Mouse (Mus musculus) intestine, postnatal 0 days (tissue): ENCODE measurements around the gene Rbak. TPM values are rescaled to one million over a fixed set of nuclear protein-coding genes. Genes with fewer than 3 reads are reported as not detected.

Experiments used
- ATAC-seq: fragments of 200-750 bp; cut with Nextera tagmentation; 2 replicates; pipeline ENCODE4 v1.8.0; 2017; ENCODE audit warnings: mild to moderate bottlenecking, moderate TSS enrichment, moderate library complexity
- H3K27ac ChIP-seq: fragments of 300-500 bp; sonication (generic); 2 replicates; pipeline ENCODE4 v1.5.1; 2014; ENCODE audit warnings: mild to moderate bottlenecking, low read depth, low read length, moderate library complexity
- H3K27me3 ChIP-seq: fragments of 300-500 bp; sonication (generic); replicated peaks from 2 replicates; pipeline ENCODE4 v1.6.1; 2014; ENCODE audit warnings: low read length, mixed read lengths; ENCODE audit not compliant: control insufficient read depth, insufficient read depth
- H3K36me3 ChIP-seq: fragments of 300-500 bp; sonication (generic); 2 replicates; pipeline ENCODE4 v1.6.1; 2014; ENCODE audit warnings: mild to moderate bottlenecking, moderate library complexity; ENCODE audit not compliant: control insufficient read depth, insufficient read depth
- H3K4me1 ChIP-seq: fragments of 300-500 bp; sonication (generic); replicated peaks from 2 replicates; pipeline ENCODE4 v1.6.1; 2014; ENCODE audit warnings: antibody characterized with exemption, low read length, mixed read lengths; ENCODE audit not compliant: control insufficient read depth, insufficient read depth
- H3K4me2 ChIP-seq: fragments of 300-500 bp; sonication (generic); replicated peaks from 2 replicates; pipeline ENCODE4 v1.6.1; 2014; ENCODE audit warnings: low read depth, mild to moderate bottlenecking, moderate library complexity
- H3K4me3 ChIP-seq: fragments of 300-500 bp; sonication (generic); 2 replicates; pipeline ENCODE4 v1.5.1; 2014; ENCODE audit warnings: low read depth, low read length
- H3K9ac ChIP-seq: fragments of 300-500 bp; sonication (generic); 2 replicates; pipeline ENCODE4 v1.6.1; 2014; ENCODE audit warnings: mild to moderate bottlenecking, low read depth, low read length
- H3K9me3 ChIP-seq: fragments of 300-500 bp; sonication (generic); 2 replicates; pipeline ENCODE4 v1.6.1; 2016; ENCODE audit warnings: mixed run types; ENCODE audit not compliant: control insufficient read depth
- CTCF ChIP-seq: sonication (generic); IDR thresholded peaks from 2 replicates; pipeline ENCODE4 v1.5.1; 2016; ENCODE audit warnings: low read depth, mild to moderate bottlenecking, control low read depth, antibody characterized with exemption, moderate library complexity
- WGBS: fragments of 180-500 bp; shearing (Covaris S2); extraction: QIAGEN DNeasy Blood & Tissue Kit; methylation state at CpG from one replicate; pipeline ENCODE4 v1.1.7; 2014; 5-methylcytosine and 5-hydroxymethylcytosine counted together
- polyA plus RNA-seq: library from polyadenylated mRNA; unstranded; fragments of >200 nt; fragmentation: Nextera tagmentation; extraction: Ambion mirVana; gene quantifications from 2 replicates; pipeline ENCODE4 v1.2.1, GENCODE M21; 2015

Rbak gene
- 2.5 and 2.9 TPM in 2 replicates for polyA plus RNA-seq

GRCm38 (mm10) chr5:143180255-143181076 lies at the start of gene Rbak, which contains the start of gene Spdye4b:
Gene Rbak, minus strand, starts transcription at chr5:143180775.
Gene Spdye4b, plus strand, starts transcription at chr5:143181017.
- Histone ChIP-seq H3K4me3 (peak within 1 kb of the TSS; percentile 65), H3K4me1 (peaks cover 4% of the 10 kb centered on the region), H3K27me3 (no peaks in the 10 kb centered on the region), H3K9ac (peak within 1 kb of the TSS; percentile 63), H3K36me3 (peaks cover 21% of the 10 kb centered on the region), H3K9me3 (no peaks in the 10 kb centered on the region), H3K27ac (peak within 1 kb of the TSS; percentile 63; the same call in 1 of the 2 replicates), H3K4me2 (peak within 1 kb of the TSS; percentile 94)
- WGBS, result under 1% methylated on average over 58 of the region's 58 CpGs
- peak; percentile 96 for ATAC-seq
- no peak for TF ChIP-seq CTCF

- Histone ChIP-seq H3K9ac (no peak within 1 kb of the TSS), H3K4me1 (no peaks in the 10 kb centered on the region), H3K4me3 (no peak within 1 kb of the TSS), H3K27ac (no peak within 1 kb of the TSS), H3K9me3 (no peaks in the 10 kb centered on the region), H3K36me3 (no peaks in the 10 kb centered on the region), H3K27me3 (peaks cover 4% of the 10 kb centered on the region; the same call in 1 of the 2 replicates), H3K4me2 (no peak within 1 kb of the TSS)
- WGBS, result 88% methylated on average over 3 of the region's 3 CpGs
- TF ChIP-seq CTCF, result no peak
- no peak for ATAC-seq
These were observed 46.2 kb upstream of the Rbak start, which contains the start of gene Spdye4a for GRCm38 (mm10) chr5:143226790-143227189. Gene Spdye4a, minus strand, starts transcription at chr5:143226890.

- H3K27me3 ChIP-seq, result peaks cover 21% of the 10 kb centered on the region
- no peak overlapping the region for H3K9ac ChIP-seq
- no peak overlapping the region for H3K4me2 ChIP-seq
- no peaks in the 10 kb centered on the region for H3K9me3 ChIP-seq
- no peaks in the 10 kb centered on the region for H3K4me1 ChIP-seq
- no peak overlapping the region for H3K27ac ChIP-seq
- no peak for ATAC-seq
- TF ChIP-seq CTCF, result no peak
- H3K4me3 ChIP-seq, result no peak overlapping the region
- H3K36me3 ChIP-seq, result no peaks in the 10 kb centered on the region
- WGBS, result 70% methylated on average over 1 of the region's 1 CpGs
These were observed 41.7 kb upstream of the Rbak start for GRCm38 (mm10) chr5:143222287-143222686.

DNA sequence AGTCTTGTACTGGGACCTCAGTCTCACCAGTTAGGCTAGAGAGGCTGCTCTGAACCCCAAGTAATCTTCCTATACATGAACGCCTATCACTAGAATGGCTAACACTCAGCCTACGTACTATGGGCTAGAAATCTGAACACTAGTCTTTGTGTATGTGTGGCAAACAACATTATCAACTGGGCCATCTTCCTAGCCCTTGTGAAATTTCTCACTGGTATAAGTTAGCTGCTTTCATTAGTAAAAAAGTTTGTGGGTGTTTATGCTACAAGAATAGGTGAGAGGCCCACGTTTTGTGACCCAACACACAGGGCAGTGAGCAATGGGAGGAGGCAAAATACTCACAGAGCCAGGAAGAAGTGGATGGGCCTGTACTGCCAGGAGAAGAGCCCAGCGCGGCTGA lies 40.4 kb upstream of the Rbak start:
- Histone ChIP-seq H3K4me2 (no peak overlapping the region), H3K36me3 (no peaks in the 10 kb centered on the region), H3K9me3 (no peaks in the 10 kb centered on the region), H3K27ac (no peak overlapping the region), H3K4me3 (no peak overlapping the region), H3K27me3 (peaks cover 21% of the 10 kb centered on the region), H3K4me1 (no peaks in the 10 kb centered on the region), H3K9ac (no peak overlapping the region)
- no peak for ATAC-seq
- TF ChIP-seq CTCF, result no peak
- 74% methylated on average over 5 of the region's 5 CpGs for WGBS

DNA sequence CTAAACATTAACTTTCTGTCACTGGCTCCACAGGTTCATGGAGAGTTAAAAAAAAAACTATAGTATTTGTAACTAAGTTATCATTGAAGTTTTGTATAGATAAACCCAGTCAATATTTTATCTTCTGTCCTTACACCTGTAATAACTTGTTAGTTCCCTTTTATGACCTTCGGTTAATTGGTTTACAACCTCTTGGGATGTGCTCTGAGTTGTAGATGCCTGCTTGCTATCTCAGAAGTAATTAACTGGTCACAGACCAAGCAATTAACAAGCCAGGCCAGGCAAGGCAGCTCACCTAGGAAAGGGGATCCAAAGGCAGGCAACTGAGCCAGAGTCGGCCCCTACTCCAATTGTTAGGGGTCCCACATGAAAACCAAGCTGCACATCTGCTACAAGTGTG lies 33.3 kb upstream of the Rbak start:
- H3K4me1 ChIP-seq, result no peaks in the 10 kb centered on the region
- TF ChIP-seq CTCF, result no peak
- no peak overlapping the region for H3K9ac ChIP-seq
- ATAC-seq, result peak; percentile 84
- no peaks in the 10 kb centered on the region; the same call in 1 of the 2 replicates for H3K9me3 ChIP-seq
- H3K36me3 ChIP-seq, result no peaks in the 10 kb centered on the region
- no peak overlapping the region for H3K4me2 ChIP-seq
- no peak overlapping the region for H3K27ac ChIP-seq
- H3K4me3 ChIP-seq, result no peak overlapping the region
- WGBS, result 30% methylated on average over 2 of the region's 2 CpGs
- H3K27me3 ChIP-seq, result peaks cover 39% of the 10 kb centered on the region

GRCm38 (mm10) chr5:143205015-143205414 lies 24.4 kb upstream of the Rbak start:
- no peaks in the 10 kb centered on the region for H3K36me3 ChIP-seq
- 67% methylated on average over 3 of the region's 3 CpGs for WGBS
- H3K4me1 ChIP-seq, result no peaks in the 10 kb centered on the region
- H3K9ac ChIP-seq, result no peak overlapping the region
- H3K4me2 ChIP-seq, result no peak overlapping the region
- no peak for ATAC-seq
- 0 out of 2 replicates have a peak, but pooled peaks cover 4% of the 10 kb centered on the region for H3K27me3 ChIP-seq
- H3K4me3 ChIP-seq, result no peak overlapping the region
- no peak overlapping the region for H3K27ac ChIP-seq
- no peaks in the 10 kb centered on the region; the same call in 1 of the 2 replicates for H3K9me3 ChIP-seq
- peak; percentile 44; the same call in 1 of the 2 replicates for TF ChIP-seq CTCF
